Mouse (Mus musculus) kidney, adult 8-10 months (tissue): ENCODE results near the gene Mpz.

Experiments
- DNase-seq, 2 experiments: peaks; one replicate each; pipeline ENCODE4 v3.0.0; 2022

The Mpz gene

GRCm38 (mm10) chr1:171189476-171190114 lies 39.1 kb downstream of the Mpz start:
- no peak for DNase-seq

GRCm38 (mm10) chr1:171190832-171191231 lies 40.3 kb downstream of the Mpz start:
- DNase-seq = no peak

GRCm38 (mm10) chr1:171192283-171192682 lies 41.8 kb downstream of the Mpz start:
- DNase-seq = no peak

GRCm38 (mm10) chr1:171193093-171193840 lies 42.8 kb downstream of the Mpz start:
- no peak for DNase-seq

- no peak for DNase-seq
These were observed 43.7 kb downstream of the Mpz start for GRCm38 (mm10) chr1:171193911-171194830.

GRCm38 (mm10) chr1:171195046-171195822 lies 44.7 kb downstream of the Mpz start:
- no peak for DNase-seq

- peak; percentile 41 for DNase-seq
These were observed 45.4 kb downstream of the Mpz start, which contains the start of gene Pcp4l1 for GRCm38 (mm10) chr1:171195887-171196397. Gene Pcp4l1 (minus strand): TSS chr1:171196268.

- no peak for DNase-seq
These were observed 49.0 kb downstream of the Mpz start for GRCm38 (mm10) chr1:171199532-171199931.

GRCm38 (mm10) chr1:171200769-171201168 lies 50.3 kb downstream of the Mpz start:
- DNase-seq = no peak

- no peak for DNase-seq
These were observed 53.1 kb downstream of the Mpz start for GRCm38 (mm10) chr1:171203471-171204248.

- peak in 1 of 2 experiments; percentile 39 for DNase-seq
These were observed 53.7 kb downstream of the Mpz start for GRCm38 (mm10) chr1:171204249-171204644.

GRCm38 (mm10) chr1:171205704-171206493 lies 55.4 kb downstream of the Mpz start:
- DNase-seq = no peak

GRCm38 (mm10) chr1:171209409-171209808 lies 58.9 kb downstream of the Mpz start:
- DNase-seq = no peak
